Mouse (Mus musculus) embryonic fibroblast, embryonic 13.5 days (primary cell): ENCODE measurements around the gene Sp7.
A peak's percentile ranks its signal among the peaks of the same experiment; 100 is the strongest.

Source experiments
- CTCF ChIP-seq: IDR thresholded peaks from 2 replicates; pipeline ENCODE4 v1.5.1; 2011; ENCODE audit warnings: mild to moderate bottlenecking, control low read depth, low read length, moderate library complexity, borderline replicate concordance; ENCODE audit not compliant: insufficient read depth
- POLR2A ChIP-seq: IDR thresholded peaks from 2 replicates; pipeline ENCODE4 v1.6.1; 2011; ENCODE audit warnings: low read depth, mild to moderate bottlenecking, control low read depth, low read length, moderate library complexity

DNA sequence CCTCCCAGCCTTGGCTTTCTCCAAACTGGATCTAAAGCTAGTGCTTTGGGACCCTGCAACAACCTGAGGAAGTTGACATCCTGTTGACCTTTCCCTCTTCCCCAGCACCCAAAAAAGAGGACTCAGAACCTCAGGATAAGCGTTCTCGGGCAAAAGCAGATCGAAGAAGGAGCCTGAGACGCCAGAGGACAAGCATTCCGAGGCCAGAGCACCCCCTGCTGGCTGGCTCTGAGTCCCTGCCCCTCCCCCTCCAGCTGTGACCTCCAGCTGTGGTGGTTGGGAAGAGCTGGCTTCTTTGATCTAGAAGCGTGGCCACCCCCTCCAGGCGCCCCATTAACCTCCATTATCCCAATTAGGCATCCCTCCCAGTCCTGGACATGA is 10.2 kb upstream of the Sp7 start:
- 0 out of 2 replicates have a peak, but pooled peaks have one; percentile 11 for TF ChIP-seq POLR2A
- TF ChIP-seq CTCF: peak; percentile 83
